Mouse (Mus musculus): ENCODE data around the gene Slc8a2.
A peak's percentile ranks its signal among the peaks of the same experiment; 100 is the strongest.

Gene Slc8a2

GRCm38 (mm10) chr7:16172141-16172581, 42.5 kb downstream of the Slc8a2 start:
- peak; percentile 78 for DNase-seq

- peak; percentile 52 for DNase-seq
Observed at GRCm38 (mm10) chr7:16172586-16173140, 43.0 kb downstream of the Slc8a2 start.

GRCm38 (mm10) chr7:16173146-16173545, 43.5 kb downstream of the Slc8a2 start:
- DNase-seq, result no peak

- peak; percentile 71 for DNase-seq
Observed at GRCm38 (mm10) chr7:16174597-16175541, 45.2 kb downstream of the Slc8a2 start, which contains the start of gene Meis3. TSS of gene Meis3 (plus strand) at chr7:16175090.

DNA sequence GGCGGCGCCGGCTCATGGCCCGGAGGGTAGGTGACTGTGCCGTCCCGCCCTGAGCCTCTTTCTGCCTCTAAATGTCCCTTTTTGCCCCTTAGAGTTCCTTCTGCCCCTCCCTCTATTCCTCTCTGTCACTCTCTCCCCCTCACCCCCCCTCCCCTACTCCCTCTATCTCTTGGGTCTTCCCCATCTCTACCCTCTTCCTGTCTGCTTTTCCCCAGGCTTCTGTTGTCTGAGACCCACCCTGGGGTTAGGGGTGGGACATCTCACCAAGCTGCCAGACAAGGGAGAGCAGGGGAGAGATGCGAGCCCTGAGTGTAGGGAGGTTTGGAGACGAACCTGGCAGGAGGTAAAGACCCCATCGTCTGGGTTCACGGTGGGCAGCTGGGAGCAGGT, 45.9 kb downstream of the Slc8a2 start:
- DNase-seq, result no peak

- no peak for DNase-seq
Observed at GRCm38 (mm10) chr7:16178114-16178513, 48.5 kb downstream of the Slc8a2 start.

GRCm38 (mm10) chr7:16183663-16184062, 54.0 kb downstream of the Slc8a2 start:
- no peak for DNase-seq

GRCm38 (mm10) chr7:16187494-16187893, 57.9 kb downstream of the Slc8a2 start:
- DNase-seq, result no peak

- peak; percentile 70 for DNase-seq
Observed at GRCm38 (mm10) chr7:16192315-16192714, 62.7 kb downstream of the Slc8a2 start.

GRCm38 (mm10) chr7:16193702-16194101, 64.1 kb downstream of the Slc8a2 start:
- no peak for DNase-seq

DNA sequence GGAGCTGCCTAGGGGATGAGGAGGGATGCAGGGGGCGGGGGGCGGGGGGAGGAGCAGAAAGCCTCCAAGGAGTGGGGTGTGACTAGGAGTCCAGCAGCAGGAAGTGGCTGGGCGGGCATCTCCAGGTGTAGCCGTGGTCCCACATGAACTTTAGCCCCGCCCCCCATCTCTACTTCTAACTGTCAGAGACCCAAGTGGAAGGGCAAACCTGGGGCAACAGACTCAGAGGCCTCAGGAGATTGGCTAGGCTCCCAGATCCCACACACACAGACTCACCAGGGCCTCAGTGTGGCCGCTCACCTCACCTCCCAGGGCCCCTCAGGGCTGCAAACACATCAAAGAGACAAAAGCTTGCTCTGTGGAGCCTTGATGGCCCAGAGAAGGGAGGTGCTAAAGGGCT, 67.0 kb downstream of the Slc8a2 start:
- DNase-seq, result no peak

- no peak for DNase-seq
Observed at GRCm38 (mm10) chr7:16197166-16197565, 67.5 kb downstream of the Slc8a2 start.

GRCm38 (mm10) chr7:16198540-16198939, 68.9 kb downstream of the Slc8a2 start:
- no peak for DNase-seq

DNA sequence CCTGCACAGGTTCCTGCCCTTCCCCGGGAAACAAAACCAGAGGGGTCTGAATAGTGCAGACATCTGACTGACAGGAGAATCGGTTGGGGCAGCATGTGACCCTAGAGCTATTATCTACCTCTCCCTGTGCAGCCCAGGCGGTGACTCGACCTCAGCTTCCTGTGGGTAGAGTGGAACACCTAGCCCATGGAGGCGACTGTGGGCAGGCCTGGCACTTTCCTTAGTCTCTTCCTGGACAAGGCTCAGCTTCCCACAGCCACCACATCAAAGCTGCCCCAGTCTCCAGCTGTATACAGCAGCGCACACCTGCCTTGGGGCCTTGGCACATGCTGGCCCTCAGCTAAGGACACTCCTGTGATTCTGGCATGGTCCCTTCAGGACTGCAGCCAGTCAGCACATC, 71.5 kb downstream of the Slc8a2 start:
- no peak for DNase-seq

GRCm38 (mm10) chr7:16202756-16203504, 73.3 kb downstream of the Slc8a2 start:
- DNase-seq, result no peak

DNA sequence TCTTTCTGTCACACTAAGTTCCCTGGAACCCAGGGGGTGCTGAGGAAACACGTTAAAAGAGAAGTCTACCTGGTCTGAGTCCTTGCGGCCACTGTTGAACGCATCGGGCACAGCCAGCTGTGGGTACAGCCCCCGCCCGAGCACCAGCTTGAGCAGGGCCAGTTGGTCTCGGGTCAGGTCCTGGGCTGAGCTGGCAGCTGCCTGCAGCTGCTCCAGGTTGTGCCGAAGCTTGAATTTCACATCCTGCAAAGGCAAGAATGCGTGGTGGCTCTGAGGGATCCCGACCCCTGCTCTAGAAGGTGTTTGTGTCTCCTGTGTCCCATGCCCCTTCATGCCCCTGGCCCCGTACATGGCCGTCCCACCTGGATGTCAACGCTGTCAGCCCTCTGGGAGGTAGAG, 73.9 kb downstream of the Slc8a2 start:
- DNase-seq, result no peak

GRCm38 (mm10) chr7:16204791-16205190, 75.2 kb downstream of the Slc8a2 start:
- DNase-seq, result no peak

GRCm38 (mm10) chr7:16207076-16207475, 77.5 kb downstream of the Slc8a2 start:
- peak; percentile 38 for DNase-seq

GRCm38 (mm10) chr7:16207496-16207895, 77.9 kb downstream of the Slc8a2 start:
- no peak for DNase-seq

GRCm38 (mm10) chr7:16208781-16209665, 79.4 kb downstream of the Slc8a2 start:
- DNase-seq, result no peak

Data from cerebellum, adult 9-11 months (tissue).